Mouse (Mus musculus) ES-Bruce4 (cell line): Measurements from ENCODE around the gene Mgat4a. TPM values are rescaled to one million over a fixed set of nuclear protein-coding genes. Genes with fewer than 3 reads are reported as not detected.

Experiments
- H3K27ac ChIP-seq: 2 replicates; pipeline ENCODE4 v1.5.1; 2012; ENCODE audit warnings: low read length, inconsistent platforms; ENCODE audit not compliant: insufficient read depth
- H3K27me3 ChIP-seq: 2 replicates; pipeline ENCODE4 v1.6.1; 2012; ENCODE audit warnings: mild to moderate bottlenecking, low read length, inconsistent platforms; ENCODE audit not compliant: control insufficient read depth, poor library complexity, insufficient read depth, severe bottlenecking
- H3K36me3 ChIP-seq: 2 replicates; pipeline ENCODE4 v1.6.1; 2012; ENCODE audit warnings: inconsistent platforms, mild to moderate bottlenecking, low read length, moderate library complexity; ENCODE audit not compliant: control insufficient read depth, poor library complexity, insufficient read depth, severe bottlenecking
- H3K4me1 ChIP-seq: one replicate; pipeline ENCODE4 v1.8.1; 2011; ENCODE audit warnings: low read length; ENCODE audit not compliant: control insufficient read depth, insufficient read depth
- H3K4me3 ChIP-seq: 2 replicates; pipeline ENCODE4 v1.5.1; 2011; ENCODE audit warnings: low read depth, mild to moderate bottlenecking, low read length
- H3K9ac ChIP-seq: 2 replicates; pipeline ENCODE4 v1.6.1; 2012; ENCODE audit warnings: low read depth, mild to moderate bottlenecking, inconsistent platforms; ENCODE audit not compliant: poor library complexity, severe bottlenecking
- H3K9me3 ChIP-seq: replicated peaks from 2 replicates; pipeline ENCODE4 v1.6.1; 2012; ENCODE audit warnings: mild to moderate bottlenecking, low read length, inconsistent platforms; ENCODE audit not compliant: control insufficient read depth, poor library complexity, insufficient read depth, severe bottlenecking
- CTCF ChIP-seq: IDR thresholded peaks from one replicate; pipeline ENCODE4 v1.8.1; 2011; ENCODE audit warnings: low read depth, low read length
- EP300 ChIP-seq: IDR thresholded peaks from 2 replicates; pipeline ENCODE4 v1.6.1; 2011; ENCODE audit warnings: low read depth, low read length; ENCODE audit not compliant: insufficient read depth
- POLR2A ChIP-seq: IDR thresholded peaks from one replicate; pipeline ENCODE4 v1.8.1; 2011; ENCODE audit warnings: low read length; ENCODE audit not compliant: insufficient read depth
- polyA plus RNA-seq: library from polyadenylated mRNA; stranded (reverse); fragments of >200 nt; gene quantifications from 2 replicates; pipeline ENCODE4 v1.2.4, GENCODE M21; 2011; ENCODE audit warnings: low read depth; ENCODE audit not compliant: missing spikeins, insufficient read depth, insufficient read length

Mgat4a gene
- polyA plus RNA-seq, 1 experiment = 9.2 TPM

DNA sequence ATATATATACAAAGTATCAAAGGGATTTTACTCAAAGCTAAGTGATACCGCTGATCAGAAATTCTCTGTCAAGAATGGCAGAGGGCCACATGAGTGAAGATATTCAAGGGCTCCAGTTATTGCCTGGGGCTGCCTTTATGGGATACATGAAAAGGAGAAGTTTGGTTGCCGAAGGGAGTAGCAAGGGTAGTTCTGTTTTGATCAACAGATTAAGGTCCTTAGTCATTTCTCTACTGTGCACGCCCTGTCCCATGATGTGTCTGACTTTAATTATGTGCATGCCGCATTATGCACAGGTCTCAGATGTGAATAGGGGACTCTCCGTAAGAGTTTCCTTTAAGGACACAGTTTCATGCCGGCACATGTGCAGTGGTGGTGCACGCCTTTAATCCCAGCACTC lies 83.3 kb downstream of the Mgat4a start:
- Histone ChIP-seq H3K36me3 (no peaks in the 10 kb centered on the region), H3K9me3 (no peaks in the 10 kb centered on the region), H3K4me3 (no peak overlapping the region), H3K9ac (no peak overlapping the region), H3K4me1 (no peaks in the 10 kb centered on the region), H3K27ac (no peak overlapping the region), H3K27me3 (no peaks in the 10 kb centered on the region)
- TF ChIP-seq EP300 (no peak), CTCF (no peak), POLR2A (no peak)

DNA sequence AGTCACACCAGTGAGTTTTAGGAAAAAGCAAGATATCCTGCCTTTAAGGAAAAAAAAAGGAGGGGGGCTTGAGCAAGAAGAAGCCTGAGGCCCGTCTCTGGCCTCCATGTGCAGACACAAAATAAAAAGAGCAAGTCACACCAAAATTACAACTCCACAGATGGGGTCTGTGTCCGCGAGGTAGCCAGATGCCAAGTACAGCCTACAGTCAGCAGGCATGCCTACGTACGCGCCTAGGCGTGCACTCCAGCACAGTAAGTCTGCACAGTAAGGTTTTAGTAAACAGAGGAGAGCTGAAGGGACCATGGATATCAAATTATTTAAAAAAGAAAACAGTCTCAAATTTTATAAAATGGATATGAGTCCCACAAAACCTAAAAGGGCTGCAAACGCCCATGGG lies 89.5 kb downstream of the Mgat4a start:
- H3K4me1 ChIP-seq = no peaks in the 10 kb centered on the region
- no peak overlapping the region for H3K4me3 ChIP-seq
- no peak overlapping the region for H3K27ac ChIP-seq
- no peaks in the 10 kb centered on the region for H3K27me3 ChIP-seq
- no peak overlapping the region for H3K9ac ChIP-seq
- no peak for TF ChIP-seq POLR2A
- TF ChIP-seq EP300 = no peak
- TF ChIP-seq CTCF = no peak
- no peaks in the 10 kb centered on the region for H3K9me3 ChIP-seq
- no peaks in the 10 kb centered on the region for H3K36me3 ChIP-seq

DNA sequence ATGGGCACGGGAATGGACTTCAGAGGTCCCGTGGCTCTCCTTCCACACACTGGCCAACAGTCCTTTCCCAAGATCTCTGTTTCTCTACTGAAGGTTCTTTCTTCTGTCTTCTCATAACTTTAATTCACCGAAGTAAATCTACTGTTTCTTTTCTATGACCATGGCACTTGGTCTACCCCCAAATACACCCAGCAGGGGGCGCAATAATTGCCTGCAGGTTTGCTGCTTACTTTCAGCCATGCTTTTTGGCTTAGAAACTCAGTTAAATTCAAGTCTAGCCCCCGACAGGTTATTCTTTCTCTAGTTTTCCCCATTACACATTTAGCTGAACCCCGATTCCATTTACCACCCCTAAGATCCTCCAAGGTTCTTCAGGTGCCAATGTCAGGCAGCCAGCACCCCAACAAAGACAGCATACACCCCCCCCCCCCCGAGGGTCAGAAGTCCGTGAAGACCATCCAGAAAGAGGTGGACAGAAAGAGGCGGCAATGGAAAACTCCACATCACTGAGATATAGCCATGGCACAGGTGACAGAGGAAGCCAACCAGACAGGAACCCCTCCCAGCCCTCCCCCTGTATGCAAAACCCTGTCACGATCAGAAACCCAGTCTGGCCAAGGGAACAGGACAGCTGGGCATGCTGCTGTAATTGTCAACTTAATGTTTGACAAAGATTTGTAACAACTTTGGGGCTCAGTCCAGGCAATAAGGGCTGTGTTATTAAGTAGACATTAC lies 92.3 kb downstream of the Mgat4a start:
- no peak for TF ChIP-seq EP300
- TF ChIP-seq POLR2A = no peak
- TF ChIP-seq CTCF = peak; percentile 38
- Histone ChIP-seq H3K4me1 (no peaks in the 10 kb centered on the region), H3K36me3 (no peaks in the 10 kb centered on the region), H3K4me3 (no peak overlapping the region), H3K9ac (no peak overlapping the region), H3K27me3 (no peaks in the 10 kb centered on the region), H3K9me3 (no peaks in the 10 kb centered on the region), H3K27ac (no peak overlapping the region)

DNA sequence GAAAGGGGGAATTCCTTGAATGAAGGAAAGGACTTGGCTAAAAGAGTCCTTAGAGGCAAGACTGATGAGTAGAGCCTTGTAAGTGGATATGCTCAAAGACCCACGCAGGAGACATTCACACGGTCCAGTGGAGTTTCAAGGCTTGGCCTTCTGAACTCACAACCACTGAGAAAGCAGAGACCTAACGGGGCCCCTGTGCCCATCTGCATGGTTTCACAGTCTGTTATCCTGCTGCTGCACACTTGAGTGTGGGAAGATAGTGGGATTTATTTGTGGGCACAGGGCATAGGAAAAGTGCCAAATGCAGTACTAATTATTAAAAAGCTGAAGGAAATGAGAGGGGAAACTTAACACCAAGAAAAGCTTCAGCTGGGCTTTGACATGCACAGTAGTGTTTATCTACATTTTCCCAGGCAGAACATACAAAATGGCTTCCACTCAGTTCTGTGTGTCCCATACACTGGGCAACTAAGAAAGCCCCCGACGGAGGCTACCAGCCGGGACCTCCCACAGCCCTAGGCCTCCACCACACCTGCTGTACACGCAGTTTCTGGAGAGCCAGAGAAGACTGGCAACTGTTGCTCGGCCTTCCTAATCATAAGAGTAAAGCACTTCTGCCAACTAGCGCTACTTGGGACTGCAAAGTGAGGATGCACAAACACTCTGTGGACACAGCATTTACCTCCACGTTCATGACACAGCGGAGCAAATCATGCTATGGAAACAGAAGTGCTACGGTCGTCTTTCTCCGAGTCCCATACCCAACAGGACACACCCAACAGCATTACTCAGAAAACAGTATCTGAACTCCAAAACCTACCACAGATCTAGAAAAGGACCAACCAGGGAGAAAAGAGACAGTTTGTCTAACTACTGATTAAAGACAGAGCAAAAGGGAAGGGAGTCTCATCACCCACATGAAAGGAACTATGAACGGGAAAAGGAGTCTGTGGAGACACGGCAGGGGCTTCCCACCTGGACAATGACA lies 97.7 kb downstream of the Mgat4a start:
- Histone ChIP-seq H3K4me1 (no peaks in the 10 kb centered on the region), H3K9me3 (no peaks in the 10 kb centered on the region), H3K9ac (no peak overlapping the region), H3K4me3 (no peak overlapping the region), H3K27me3 (no peaks in the 10 kb centered on the region), H3K27ac (no peak overlapping the region), H3K36me3 (peaks cover 9% of the 10 kb centered on the region; the same call in 1 of the 2 replicates)
- TF ChIP-seq CTCF (no peak), EP300 (no peak), POLR2A (no peak)

DNA sequence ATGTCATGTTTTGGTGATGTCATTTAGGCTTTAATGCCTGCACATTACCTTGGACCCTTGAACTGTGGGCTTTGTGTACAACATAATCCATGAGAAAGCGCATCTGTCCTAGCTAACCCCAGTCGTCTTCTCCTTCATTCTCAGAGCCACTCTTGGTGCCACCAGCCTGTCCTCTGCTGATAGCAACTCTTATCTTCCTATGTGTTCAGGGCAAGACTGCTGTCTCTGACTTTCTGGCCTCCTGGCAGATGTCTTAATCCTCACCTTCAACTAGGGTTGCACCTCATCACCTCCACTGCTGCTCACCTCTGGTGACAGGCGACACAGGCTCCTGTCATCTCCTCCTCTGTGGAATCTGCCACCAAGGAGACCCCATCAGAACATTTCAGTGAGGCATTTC lies 104.4 kb downstream of the Mgat4a start:
- Histone ChIP-seq H3K4me1 (no peaks in the 10 kb centered on the region), H3K36me3 (peaks cover 30% of the 10 kb centered on the region), H3K9me3 (no peaks in the 10 kb centered on the region), H3K4me3 (no peak overlapping the region), H3K27ac (no peak overlapping the region), H3K9ac (no peak overlapping the region), H3K27me3 (no peaks in the 10 kb centered on the region)
- TF ChIP-seq POLR2A (no peak), EP300 (no peak), CTCF (no peak)
